Mouse (Mus musculus) cerebellum, adult 2 months (tissue): ENCODE data around the gene Gm20481.
A peak's percentile ranks its signal among the peaks of the same experiment; 100 is the strongest.
"Not testable (repeated sequence)": the region's sequence is repeated elsewhere in the genome, so short reads cannot be mapped to it uniquely, and the experiment has no call there.

Experiments used
- CTCF ChIP-seq: fragments of 200-500 bp; IDR thresholded peaks from 2 replicates; pipeline ENCODE4 v1.5.1; 2011; ENCODE audit warnings: low read depth, mild to moderate bottlenecking, control low read depth, low read length, moderate library complexity, borderline replicate concordance; ENCODE audit not compliant: insufficient read depth
- POLR2A ChIP-seq: fragments of 200-500 bp; IDR thresholded peaks from 2 replicates; pipeline ENCODE4 v1.6.1; 2011; ENCODE audit warnings: low read length, control low read depth, borderline replicate concordance; ENCODE audit not compliant: insufficient read depth

- TF ChIP-seq CTCF: not testable (repeated sequence)
- TF ChIP-seq POLR2A: peak; percentile 56; the same call in 1 of the 2 replicates
Measured at GRCm38 (mm10) chr17:34972069-34972749, 2.5 kb downstream of the Gm20481 start, which contains the start of the genes Hspa1a and Hspa1l.
